Mouse (Mus musculus) right cerebral cortex, postnatal 25 days (tissue): ENCODE data around the gene Sdr39u1.

ENCODE experiments used
- DNase-seq: peaks from one replicate; pipeline ENCODE4 v3.0.0; 2022

The Sdr39u1 gene

GRCm38 (mm10) chr14:55899701-55900413 lies at the start of gene Sdr39u1:
Gene Sdr39u1 (minus strand): TSS chr14:55900293.
- peak; percentile 89 for DNase-seq

GRCm38 (mm10) chr14:55946269-55946969 lies 46.3 kb upstream of the Sdr39u1 start:
- DNase-seq: no peak

GRCm38 (mm10) chr14:55944575-55944974 lies 44.5 kb upstream of the Sdr39u1 start, which contains the start of gene Cma1:
Gene Cma1 (minus strand): TSS chr14:55944675.
- DNase-seq: no peak

- DNase-seq: no peak
These were observed 43.5 kb upstream of the Sdr39u1 start for GRCm38 (mm10) chr14:55943601-55944000.

GRCm38 (mm10) chr14:55940070-55940800 lies 40.1 kb upstream of the Sdr39u1 start:
- DNase-seq: no peak

- DNase-seq: no peak
These were observed 33.5 kb upstream of the Sdr39u1 start for GRCm38 (mm10) chr14:55933586-55933985.

- no peak for DNase-seq
These were observed 29.3 kb upstream of the Sdr39u1 start for GRCm38 (mm10) chr14:55929263-55929997.

- DNase-seq: no peak
These were observed 26.8 kb upstream of the Sdr39u1 start for GRCm38 (mm10) chr14:55926847-55927246.

- DNase-seq: no peak
These were observed 22.6 kb upstream of the Sdr39u1 start for GRCm38 (mm10) chr14:55922475-55923232.

- DNase-seq: peak; percentile 44
These were observed 18.4 kb upstream of the Sdr39u1 start for GRCm38 (mm10) chr14:55918240-55919082.

GRCm38 (mm10) chr14:55913406-55913805 lies 13.3 kb upstream of the Sdr39u1 start:
- no peak for DNase-seq

GRCm38 (mm10) chr14:55905518-55905917 lies 5.4 kb upstream of the Sdr39u1 start:
- DNase-seq: no peak

- no peak for DNase-seq
These were observed 292 bp upstream of the Sdr39u1 start for GRCm38 (mm10) chr14:55900414-55900755.

GRCm38 (mm10) chr14:55898947-55899346 lies 1.1 kb downstream of the Sdr39u1 start:
- no peak for DNase-seq

GRCm38 (mm10) chr14:55897671-55898070 lies 2.4 kb downstream of the Sdr39u1 start:
- no peak for DNase-seq

- no peak for DNase-seq
These were observed 13.3 kb downstream of the Sdr39u1 start for GRCm38 (mm10) chr14:55886571-55887382.

GRCm38 (mm10) chr14:55885791-55886271 lies 14.3 kb downstream of the Sdr39u1 start:
- DNase-seq: peak; percentile 44

GRCm38 (mm10) chr14:55885114-55885790 lies 14.8 kb downstream of the Sdr39u1 start:
- no peak for DNase-seq

GRCm38 (mm10) chr14:55884713-55885113 lies 15.4 kb downstream of the Sdr39u1 start, which contains the start of gene Khnyn:
Gene Khnyn (plus strand): TSS chr14:55884947.
- peak; percentile 83 for DNase-seq
